Mouse (Mus musculus) fat pad, adult 2 months (tissue): Measurements from ENCODE around the gene Mdfic.

ENCODE experiments used
- DNase-seq: peaks from one replicate; pipeline ENCODE4 v3.0.0-alpha.2; 2011; ENCODE audit warnings: low read depth, low spot score; ENCODE audit errors: extremely low read depth

Mdfic gene

GRCm38 (mm10) chr6:15789523-15790500 is 69.4 kb downstream of the Mdfic start:
- DNase-seq = peak; percentile 8

GRCm38 (mm10) chr6:15792680-15793601 is 72.5 kb downstream of the Mdfic start:
- DNase-seq = no peak

- no peak for DNase-seq
Observed at GRCm38 (mm10) chr6:15793602-15794345, 73.3 kb downstream of the Mdfic start.

- no peak for DNase-seq
Observed at GRCm38 (mm10) chr6:15794801-15795200, 74.3 kb downstream of the Mdfic start.

GRCm38 (mm10) chr6:15807382-15807781 is 86.9 kb downstream of the Mdfic start:
- DNase-seq = no peak

DNA sequence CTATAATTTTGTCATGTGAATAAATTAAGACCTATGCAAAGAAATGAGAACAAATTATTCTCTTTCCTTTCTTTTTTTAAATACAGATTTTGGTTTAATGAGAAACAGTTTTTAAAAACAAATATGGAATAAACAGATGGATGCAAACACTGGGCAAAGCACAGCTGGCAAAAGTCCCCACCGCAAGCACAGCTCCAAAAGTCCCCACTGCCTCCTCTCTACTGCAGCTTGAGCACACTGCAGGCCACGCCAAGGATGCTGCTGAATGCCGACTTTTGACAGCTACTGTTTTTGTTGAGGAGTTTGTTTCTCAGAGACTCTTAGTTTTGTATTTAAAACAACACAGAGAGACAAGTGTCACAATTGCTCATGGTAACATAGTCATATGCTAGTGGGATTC is 104.8 kb downstream of the Mdfic start:
- DNase-seq = no peak

GRCm38 (mm10) chr6:15829812-15830211 is 109.4 kb downstream of the Mdfic start:
- no peak for DNase-seq

DNA sequence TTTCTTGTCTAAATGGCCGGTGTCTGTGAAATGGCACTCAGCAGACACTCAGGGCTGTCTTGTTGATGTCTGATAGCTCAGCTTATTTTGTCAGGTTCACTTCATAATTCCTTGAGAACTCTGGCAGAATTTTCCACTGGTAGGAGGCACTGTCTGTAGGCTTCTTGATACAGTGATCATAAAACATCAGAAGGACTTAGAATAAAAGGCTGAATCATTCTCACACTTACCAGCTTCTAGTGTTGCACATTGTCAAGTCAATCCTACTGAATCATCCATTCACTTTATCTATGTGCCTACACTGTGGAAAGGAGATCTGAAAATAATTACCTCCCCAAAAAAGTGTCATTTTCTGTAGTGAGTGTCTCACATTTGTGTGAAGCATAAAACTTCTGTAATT is 110.2 kb downstream of the Mdfic start:
- no peak for DNase-seq

DNA sequence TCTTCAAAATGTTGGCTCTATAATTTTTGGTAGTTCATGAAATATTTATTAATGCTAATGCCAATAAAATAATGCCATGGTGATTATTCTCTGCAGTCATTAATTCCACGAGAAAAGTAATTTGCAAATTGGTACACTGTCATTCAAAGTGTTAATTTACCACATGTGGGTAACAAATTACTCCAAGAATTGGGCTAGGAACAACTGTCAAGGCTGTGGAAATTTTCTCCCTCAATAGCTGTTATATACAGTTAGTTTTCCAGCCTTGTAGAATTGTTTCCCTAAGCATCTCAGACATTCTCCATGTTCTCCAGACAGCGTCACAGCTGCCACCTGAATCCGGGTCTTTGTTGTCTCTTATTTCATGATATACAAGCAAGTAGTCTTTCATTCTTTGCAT is 117.2 kb downstream of the Mdfic start:
- DNase-seq = no peak

DNA sequence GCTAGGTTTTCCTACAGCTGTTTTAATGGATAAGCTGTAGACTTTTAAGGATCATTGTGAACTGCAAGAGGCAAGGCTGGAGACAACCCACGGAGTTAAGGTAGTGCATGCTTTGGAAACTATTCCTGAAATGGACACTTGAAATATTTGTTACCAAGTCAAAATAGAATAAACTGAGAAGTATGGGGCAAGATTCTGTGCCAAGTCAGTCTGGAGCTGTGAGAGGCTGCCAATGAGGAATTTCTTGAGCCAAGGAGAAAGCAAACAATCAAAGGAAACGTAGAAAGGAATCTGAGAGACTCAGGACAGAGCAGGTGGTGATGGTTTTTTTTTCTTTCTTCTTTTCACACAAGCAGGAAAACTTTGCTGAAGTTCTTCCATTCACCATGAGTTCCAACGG is 119.4 kb downstream of the Mdfic start:
- DNase-seq = no peak

DNA sequence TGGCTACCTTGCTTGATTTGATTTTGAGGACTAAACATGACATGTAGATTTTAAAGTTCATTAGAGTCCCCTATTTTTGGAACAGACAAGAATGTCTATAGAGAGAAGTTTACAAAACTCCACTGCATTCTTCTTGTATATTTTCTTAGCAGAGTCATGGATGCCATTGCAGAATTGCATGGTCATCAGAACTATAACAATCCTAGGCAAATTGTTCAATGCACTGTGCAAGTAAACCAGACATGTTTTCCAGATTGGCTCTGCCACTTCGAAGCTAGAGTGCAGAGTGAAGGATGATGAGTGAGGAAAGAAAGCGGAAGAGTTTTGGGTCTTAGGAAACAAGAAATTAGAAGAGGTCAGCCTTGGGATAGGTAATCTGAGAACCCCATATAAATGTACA is 120.0 kb downstream of the Mdfic start:
- no peak for DNase-seq

DNA sequence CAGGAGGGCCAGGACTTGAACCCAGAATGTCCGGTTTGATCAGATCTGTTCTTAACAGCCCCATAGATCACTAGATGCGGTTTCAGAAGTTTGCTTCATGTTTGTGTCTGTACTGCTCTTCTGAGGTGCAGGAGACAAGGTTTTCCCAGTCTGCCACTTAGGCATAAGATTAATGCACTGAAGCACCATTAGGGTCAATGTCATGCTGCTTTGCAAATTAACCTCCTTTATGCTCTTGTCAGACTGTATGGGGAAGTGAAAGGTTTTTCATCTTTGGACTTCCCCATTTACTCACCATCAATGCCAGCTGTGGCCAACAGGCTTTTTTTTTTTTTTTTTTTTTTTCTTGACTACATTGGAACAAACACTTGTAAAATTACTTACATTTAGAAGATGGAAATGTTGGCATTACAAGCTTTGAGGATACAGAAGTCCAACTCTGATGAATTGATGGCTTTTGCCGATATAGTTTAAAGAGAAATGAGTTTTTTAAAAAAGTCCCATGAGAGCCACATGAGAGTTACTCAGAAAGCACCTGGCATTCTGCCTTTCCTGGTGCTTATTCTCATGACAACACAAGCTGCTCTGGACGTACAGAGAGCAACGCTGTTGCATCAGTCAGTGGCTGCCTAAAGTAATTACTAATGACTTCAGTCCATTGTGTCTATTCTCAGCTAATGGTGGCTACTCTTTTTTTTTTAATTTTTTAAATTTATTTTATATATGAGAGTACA is 121.2 kb downstream of the Mdfic start:
- no peak for DNase-seq

GRCm38 (mm10) chr6:15843295-15843694 is 122.8 kb downstream of the Mdfic start:
- DNase-seq = no peak

- no peak for DNase-seq
Observed at GRCm38 (mm10) chr6:15845711-15846342, 125.4 kb downstream of the Mdfic start.
